Mouse (Mus musculus) forebrain, postnatal 0 days (tissue): ENCODE data around the gene Itch. TPM values are rescaled to one million over a fixed set of nuclear protein-coding genes. Genes with fewer than 3 reads are reported as not detected.

ENCODE experiments used
- ATAC-seq: fragments of 200-750 bp; cut with Nextera tagmentation; 2 replicates; pipeline ENCODE4 v1.8.0; 2017; ENCODE audit warnings: mild to moderate bottlenecking, moderate library complexity
- DNase-seq: peaks from one replicate; pipeline ENCODE4 v3.0.0-alpha.2; 2015
- H3K27ac ChIP-seq: fragments of 300-500 bp; sonication (generic); 2 replicates; pipeline ENCODE4 v1.5.1; 2014; ENCODE audit warnings: low read depth, mild to moderate bottlenecking, antibody characterized with exemption, low read length, moderate library complexity, mixed read lengths
- H3K27me3 ChIP-seq: fragments of 300-500 bp; sonication (generic); 2 replicates; pipeline ENCODE4 v1.6.1; 2014; ENCODE audit warnings: mild to moderate bottlenecking, low read length, mixed read lengths; ENCODE audit not compliant: insufficient read depth
- H3K36me3 ChIP-seq: fragments of 300-500 bp; sonication (generic); 2 replicates; pipeline ENCODE4 v1.6.1; 2014; ENCODE audit warnings: mild to moderate bottlenecking, moderate library complexity; ENCODE audit not compliant: insufficient read depth
- H3K4me1 ChIP-seq: fragments of 300-500 bp; sonication (generic); 2 replicates; pipeline ENCODE4 v1.6.1; 2014; ENCODE audit warnings: antibody characterized with exemption; ENCODE audit not compliant: insufficient read depth
- H3K4me2 ChIP-seq: fragments of 300-500 bp; sonication (generic); 2 replicates; pipeline ENCODE4 v1.6.1; 2014; ENCODE audit warnings: low read depth, mild to moderate bottlenecking, moderate library complexity
- H3K4me3 ChIP-seq: fragments of 300-500 bp; sonication (generic); 2 replicates; pipeline ENCODE4 v1.5.1; 2014; ENCODE audit warnings: low read depth, low read length, mixed read lengths
- H3K9ac ChIP-seq: fragments of 300-500 bp; sonication (generic); 2 replicates; pipeline ENCODE4 v1.6.1; 2014; ENCODE audit warnings: mild to moderate bottlenecking
- H3K9me3 ChIP-seq: fragments of 300-500 bp; sonication (generic); 2 replicates; pipeline ENCODE4 v1.6.1; 2016; ENCODE audit warnings: low read length
- CTCF ChIP-seq: sonication (generic); IDR thresholded peaks from 2 replicates; pipeline ENCODE4 v1.5.1; 2016; ENCODE audit warnings: antibody characterized with exemption, control low read depth, low read depth
- WGBS: fragments of 180-500 bp; shearing (Covaris S2); extraction: QIAGEN DNeasy Blood & Tissue Kit; methylation state at CpG from one replicate; pipeline ENCODE4 v1.1.7; 2014; 5-methylcytosine and 5-hydroxymethylcytosine counted together
- polyA plus RNA-seq: library from polyadenylated mRNA; unstranded; fragments of >200 nt; fragmentation: Nextera tagmentation; extraction: Ambion mirVana; gene quantifications from 2 replicates; pipeline ENCODE4 v1.2.1, GENCODE M21; 2015
- total RNA-seq: library from RNA; depleted of rRNA; stranded (reverse); fragments of >200 nt; gene quantifications from 2 replicates; pipeline ENCODE4 v1.2.3, GENCODE M21; 2014; rRNA removed

Gene Itch
- total and polyA plus RNA-seq, 2 experiments from 2014 or later, result 17.4 to 49.5 TPM

- no peak for DNase-seq
- TF ChIP-seq CTCF, result peak; percentile 48
- 84% methylated on average over 6 of the region's 6 CpGs for WGBS
Observed at GRCm38 (mm10) chr2:155271957-155272356, 138.6 kb downstream of the Itch start.

GRCm38 (mm10) chr2:155272396-155273170 is 139.3 kb downstream of the Itch start:
- no peaks in the 10 kb centered on the region for H3K27me3 ChIP-seq
- DNase-seq (no peak), ATAC-seq (no peak)
- no peaks in the 10 kb centered on the region for H3K9me3 ChIP-seq
- H3K4me2 ChIP-seq, result no peak overlapping the region
- 81% methylated on average over 10 of the region's 10 CpGs for WGBS
- H3K4me3 ChIP-seq, result no peak overlapping the region
- no peaks in the 10 kb centered on the region for H3K4me1 ChIP-seq
- TF ChIP-seq CTCF, result no peak
- H3K9ac ChIP-seq, result no peak overlapping the region
- no peak overlapping the region for H3K27ac ChIP-seq
- H3K36me3 ChIP-seq, result peaks cover under 1% of the 10 kb centered on the region; the same call in 1 of the 2 replicates

More at GRCm38 (mm10) chr2:155271957-155272356, 138.6 kb downstream of the Itch start:
- H3K9ac ChIP-seq, result no peak overlapping the region
- H3K36me3 ChIP-seq, result no peaks in the 10 kb centered on the region
- H3K4me3 ChIP-seq, result no peak overlapping the region
- no peak for ATAC-seq
- H3K27me3 ChIP-seq, result no peaks in the 10 kb centered on the region
- H3K4me1 ChIP-seq, result no peaks in the 10 kb centered on the region
- no peak overlapping the region for H3K4me2 ChIP-seq
- no peaks in the 10 kb centered on the region for H3K9me3 ChIP-seq
- no peak overlapping the region for H3K27ac ChIP-seq

- DNase-seq (no peak), ATAC-seq (no peak)
- no peak overlapping the region for H3K27ac ChIP-seq
- H3K4me1 ChIP-seq, result no peaks in the 10 kb centered on the region
- 90% methylated on average over 8 of the region's 8 CpGs for WGBS
- H3K4me3 ChIP-seq, result no peak overlapping the region
- H3K4me2 ChIP-seq, result no peak overlapping the region
- H3K9ac ChIP-seq, result no peak overlapping the region
- peaks cover 11% of the 10 kb centered on the region; the same call in 1 of the 2 replicates for H3K36me3 ChIP-seq
- no peaks in the 10 kb centered on the region for H3K9me3 ChIP-seq
- H3K27me3 ChIP-seq, result no peaks in the 10 kb centered on the region
- no peak for TF ChIP-seq CTCF
Observed at GRCm38 (mm10) chr2:155273603-155274002, 140.3 kb downstream of the Itch start.

GRCm38 (mm10) chr2:155276195-155276594 is 142.9 kb downstream of the Itch start, which contains the start of gene Map1lc3a:
Gene Map1lc3a (plus strand): TSS chr2:155276297.
- under 1% methylated on average over 47 of the region's 47 CpGs for WGBS
- peak within 1 kb of the TSS; percentile 95 for H3K9ac ChIP-seq
- DNase-seq (peak; percentile 99), ATAC-seq (peak; percentile 98)
- peak within 1 kb of the TSS; percentile 84 for H3K4me2 ChIP-seq
- no peaks in the 10 kb centered on the region for H3K27me3 ChIP-seq
- H3K27ac ChIP-seq, result peak within 1 kb of the TSS; percentile 90
- H3K9me3 ChIP-seq, result no peaks in the 10 kb centered on the region
- TF ChIP-seq CTCF, result no peak
- H3K4me3 ChIP-seq, result peak within 1 kb of the TSS; percentile 95
- no peaks in the 10 kb centered on the region for H3K4me1 ChIP-seq
- peaks cover 28% of the 10 kb centered on the region; the same call in 1 of the 2 replicates for H3K36me3 ChIP-seq

Other genes with a start within 250 kb of the Itch start
- gene Eif2s2, start 240.6 kb upstream of the Itch start, total RNA-seq, result 76.4 and 81.3 TPM in 2 replicates
- 103 and 127 TPM in 2 replicates for gene Eif2s2, start 240.6 kb upstream of the Itch start, polyA plus RNA-seq
- 0.08 TPM in 1 of 2 replicates, not detected in the other for gene Gm14226, start 115.2 kb upstream of the Itch start, total RNA-seq
- gene Gm14226, start 115.2 kb upstream of the Itch start, polyA plus RNA-seq, result 0.05 TPM in 1 of 2 replicates, not detected in the other
- gene Ahcy, start 59.0 kb upstream of the Itch start, total RNA-seq, result 62.7 and 70.1 TPM in 2 replicates
- gene Ahcy, start 59.0 kb upstream of the Itch start, polyA plus RNA-seq, result 42.2 and 42.6 TPM in 2 replicates
- 310 and 492 TPM in 2 replicates for gene Dynlrb1, start 103.0 kb downstream of the Itch start, total RNA-seq
- 790 and 1,004 TPM in 2 replicates for gene Dynlrb1, start 103.0 kb downstream of the Itch start, polyA plus RNA-seq
- 425 and 459 TPM in 2 replicates for gene Map1lc3a, start 142.8 kb downstream of the Itch start, total RNA-seq
- gene Map1lc3a, start 142.8 kb downstream of the Itch start, polyA plus RNA-seq, result 789 and 806 TPM in 2 replicates
- 26.5 and 31.2 TPM in 2 replicates for gene Pigu, start 223.9 kb downstream of the Itch start, total RNA-seq
- gene Pigu, start 223.9 kb downstream of the Itch start, polyA plus RNA-seq, result 50.2 and 50.7 TPM in 2 replicates
- 76.0 and 100.0 TPM in 2 replicates for gene Trp53inp2, start 247.6 kb downstream of the Itch start, total RNA-seq
- 58.6 and 60.2 TPM in 2 replicates for gene Trp53inp2, start 247.6 kb downstream of the Itch start, polyA plus RNA-seq